Mouse (Mus musculus) heart, embryonic 11.5 days (tissue): Measurements from ENCODE around the gene Rad1. TPM values are rescaled to one million over a fixed set of nuclear protein-coding genes. Genes with fewer than 3 reads are reported as not detected.
"Not testable (repeated sequence)": the region's sequence is repeated elsewhere in the genome, so short reads cannot be mapped to it uniquely, and the experiment has no call there.

Experiments used
- ATAC-seq: fragments of 200-750 bp; cut with Nextera tagmentation; replicated peaks from 2 replicates; pipeline ENCODE4 v1.8.0; 2017; ENCODE audit warnings: moderate library complexity; ENCODE audit not compliant: insufficient number of reproducible peaks, low FRiP score, low TSS enrichment
- H3K27ac ChIP-seq: fragments of 300-500 bp; sonication (generic); 2 replicates; pipeline ENCODE4 v1.5.1; 2014; ENCODE audit warnings: mild to moderate bottlenecking, low read depth, low read length
- H3K27me3 ChIP-seq: fragments of 300-500 bp; sonication (generic); 2 replicates; pipeline ENCODE4 v1.6.1; 2014; ENCODE audit warnings: mild to moderate bottlenecking, low read length, mixed read lengths; ENCODE audit not compliant: control insufficient read depth, insufficient read depth
- H3K36me3 ChIP-seq: fragments of 300-500 bp; sonication (generic); 2 replicates; pipeline ENCODE4 v1.6.1; 2014; ENCODE audit warnings: mild to moderate bottlenecking, low read length, moderate library complexity, mixed read lengths; ENCODE audit not compliant: control insufficient read depth, insufficient read depth
- H3K4me1 ChIP-seq: fragments of 300-500 bp; sonication (generic); 2 replicates; pipeline ENCODE4 v1.6.1; 2014; ENCODE audit warnings: low read length; ENCODE audit not compliant: control insufficient read depth, insufficient read depth
- H3K4me2 ChIP-seq: fragments of 300-500 bp; sonication (generic); 2 replicates; pipeline ENCODE4 v1.6.1; 2014; ENCODE audit warnings: mild to moderate bottlenecking, moderate library complexity
- H3K4me3 ChIP-seq: fragments of 300-500 bp; sonication (generic); 2 replicates; pipeline ENCODE4 v1.5.1; 2014; ENCODE audit warnings: low read depth, low read length
- H3K9ac ChIP-seq: fragments of 300-500 bp; sonication (generic); 2 replicates; pipeline ENCODE4 v1.6.1; 2014; ENCODE audit warnings: mild to moderate bottlenecking, low read depth, low read length, moderate library complexity
- H3K9me3 ChIP-seq: fragments of 300-500 bp; sonication (generic); replicated peaks from 2 replicates; pipeline ENCODE4 v1.6.1; 2016; ENCODE audit warnings: low read length; ENCODE audit not compliant: control insufficient read depth
- WGBS: fragments of 180-500 bp; shearing (Covaris S2); extraction: QIAGEN DNeasy Blood & Tissue Kit; methylation state at CpG from one replicate; pipeline ENCODE4 v1.1.7; 2014; ENCODE audit not compliant: insufficient replicate concordance; 5-methylcytosine and 5-hydroxymethylcytosine counted together
- polyA plus RNA-seq: library from polyadenylated mRNA; unstranded; fragments of >200 nt; fragmentation: Nextera tagmentation; extraction: Ambion mirVana; gene quantifications from 2 replicates; pipeline ENCODE4 v1.2.1, GENCODE M21; 2014

Gene Rad1
- polyA plus RNA-seq, 1 experiment from 2014 or later: 20.1 TPM

GRCm38 (mm10) chr15:10533361-10533760, 47.5 kb downstream of the Rad1 start:
- H3K27me3 ChIP-seq, H3K4me3 ChIP-seq, H3K9me3 ChIP-seq, H3K9ac ChIP-seq, H3K36me3 ChIP-seq, H3K4me1 ChIP-seq, H3K27ac ChIP-seq, ATAC-seq, H3K4me2 ChIP-seq: not testable (repeated sequence)
- WGBS: 85% methylated on average over 10 of the region's 10 CpGs

DNA sequence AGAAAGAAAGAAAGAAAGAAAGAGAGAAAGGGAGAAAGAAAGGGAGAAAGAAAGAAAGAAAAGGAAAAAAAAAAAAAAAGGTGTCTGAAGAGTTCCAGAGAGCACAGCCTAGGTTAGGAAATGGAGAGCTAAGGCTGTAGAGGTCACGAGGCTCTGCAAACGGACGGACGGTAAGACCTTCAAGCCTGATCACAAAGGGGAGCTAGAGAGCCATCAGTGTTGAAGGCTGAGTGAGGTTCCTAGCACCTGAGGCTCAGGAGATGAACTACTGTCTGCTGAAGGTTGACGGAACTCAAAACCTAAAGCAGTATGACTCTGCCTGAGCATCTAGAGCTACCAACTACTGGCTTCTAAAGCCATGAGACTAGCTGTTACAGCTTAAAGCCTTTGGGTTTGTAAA, 48.8 kb downstream of the Rad1 start:
- 65% methylated on average over 5 of the region's 5 CpGs for WGBS
- Histone ChIP-seq H3K9me3 (no peaks in the 10 kb centered on the region), H3K4me2 (no peak overlapping the region), H3K4me1 (no peaks in the 10 kb centered on the region), H3K4me3 (no peak overlapping the region), H3K27me3 (no peaks in the 10 kb centered on the region; the same call in 1 of the 2 replicates), H3K9ac (no peak overlapping the region), H3K27ac (no peak overlapping the region), H3K36me3 (no peaks in the 10 kb centered on the region)
- ATAC-seq: no peak

GRCm38 (mm10) chr15:10535969-10536368, 50.2 kb downstream of the Rad1 start:
- Histone ChIP-seq H3K4me1 (no peaks in the 10 kb centered on the region), H3K4me2 (no peak overlapping the region), H3K9me3 (no peaks in the 10 kb centered on the region), H3K36me3 (no peaks in the 10 kb centered on the region), H3K4me3 (no peak overlapping the region), H3K27me3 (no peaks in the 10 kb centered on the region; the same call in 1 of the 2 replicates), H3K27ac (no peak overlapping the region), H3K9ac (no peak overlapping the region)
- ATAC-seq: no peak
- WGBS: 72% methylated on average over 7 of the region's 7 CpGs

GRCm38 (mm10) chr15:10540271-10541088, 54.7 kb downstream of the Rad1 start:
- Histone ChIP-seq H3K9ac (no peak overlapping the region), H3K4me3 (no peak overlapping the region), H3K4me2 (no peak overlapping the region), H3K9me3 (no peaks in the 10 kb centered on the region), H3K27me3 (no peaks in the 10 kb centered on the region; the same call in 1 of the 2 replicates), H3K4me1 (no peaks in the 10 kb centered on the region), H3K36me3 (no peaks in the 10 kb centered on the region), H3K27ac (no peak overlapping the region)
- WGBS: 79% methylated on average over 16 of the region's 16 CpGs
- ATAC-seq: no peak

Other genes with a start within 250 kb of the Rad1 start
- not detected in 2 replicates for gene Gm21973, start 160.6 kb upstream of the Rad1 start, polyA plus RNA-seq
- gene Agxt2, start 127.5 kb upstream of the Rad1 start, polyA plus RNA-seq: 0.16 TPM in 1 of 2 replicates, not detected in the other
- 11.8 and 13.4 TPM in 2 replicates for gene Dnajc21, start 15.5 kb upstream of the Rad1 start, polyA plus RNA-seq
- 86.9 and 92.6 TPM in 2 replicates for gene Brix1, start 71 bp upstream of the Rad1 start, polyA plus RNA-seq
- gene Ttc23l, start 72.7 kb downstream of the Rad1 start, polyA plus RNA-seq: not detected in 2 replicates
- 30.5 and 30.6 TPM in 2 replicates for gene Rai14, start 228.6 kb downstream of the Rad1 start, polyA plus RNA-seq